Mouse (Mus musculus): ENCODE measurements around the gene Arhgef10l. TPM values are rescaled to one million over a fixed set of nuclear protein-coding genes. Genes with fewer than 3 reads are reported as not detected.

Gene Arhgef10l
- polyA plus RNA-seq, 1 experiment from 2014 or later = 21.9 TPM

GRCm38 (mm10) chr4:140469760-140470452 lies 195.9 kb downstream of the Arhgef10l start:
- H3K9me3 ChIP-seq (ENCODE audit: control insufficient read depth, low read length) = no peaks in the 10 kb centered on the region
- 69% methylated on average over 13 of the region's 13 CpGs for WGBS
- H3K27ac ChIP-seq = no peak overlapping the region
- H3K27me3 ChIP-seq (ENCODE audit: control insufficient read depth, insufficient read depth, low read length) = no peaks in the 10 kb centered on the region
- no peaks in the 10 kb centered on the region for H3K36me3 ChIP-seq (replicated peaks; ENCODE audit: control insufficient read depth, insufficient read depth)
- DNase-seq (ENCODE audit: low spot score) (no peak), ATAC-seq (ENCODE audit: low FRiP score) (no peak)
- H3K4me1 ChIP-seq (replicated peaks; ENCODE audit: control insufficient read depth, insufficient read depth, low read length) = peaks cover 10% of the 10 kb centered on the region; the same call in 1 of the 2 replicates
- no peak overlapping the region for H3K9ac ChIP-seq
- no peak overlapping the region for H3K4me3 ChIP-seq (replicated peaks; ENCODE audit: low read length)
- H3K4me2 ChIP-seq (replicated peaks) = no peak overlapping the region

GRCm38 (mm10) chr4:140467254-140467791 lies 198.5 kb downstream of the Arhgef10l start:
- Histone ChIP-seq H3K36me3 (replicated peaks; ENCODE audit: control insufficient read depth, insufficient read depth) (no peaks in the 10 kb centered on the region), H3K27ac (peak overlapping the region; percentile 43), H3K9me3 (ENCODE audit: control insufficient read depth, low read length) (no peaks in the 10 kb centered on the region), H3K9ac (no peak overlapping the region), H3K27me3 (ENCODE audit: control insufficient read depth, insufficient read depth, low read length) (no peaks in the 10 kb centered on the region), H3K4me1 (replicated peaks; ENCODE audit: control insufficient read depth, insufficient read depth, low read length) (peaks cover 11% of the 10 kb centered on the region), H3K4me3 (replicated peaks; ENCODE audit: low read length) (no peak overlapping the region), H3K4me2 (replicated peaks) (no peak overlapping the region)
- DNase-seq (ENCODE audit: low spot score) (no peak), ATAC-seq (ENCODE audit: low FRiP score) (no peak)
- WGBS = 50% methylated on average over 17 of the region's 17 CpGs

Small RNA genes within 50 kb of the gene (microRNA-seq; reads per million reads assigned to microRNA genes)
- gene Gm23045 = not detected

Other genes with a start within 250 kb of the Arhgef10l start
- 13.3 and 13.8 TPM in 2 replicates for gene Rcc2, start 34.5 kb upstream of the Arhgef10l start, polyA plus RNA-seq (2014; fragmentation: Nextera tagmentation; extraction: Ambion mirVana)
- gene Padi6, start 76.6 kb upstream of the Arhgef10l start, polyA plus RNA-seq (2014; fragmentation: Nextera tagmentation; extraction: Ambion mirVana) = not detected in 2 replicates
- gene Padi4, start 108.2 kb upstream of the Arhgef10l start, polyA plus RNA-seq (2014; fragmentation: Nextera tagmentation; extraction: Ambion mirVana) = 0.08 and 0.22 TPM in 2 replicates
- gene Padi3, start 144.6 kb upstream of the Arhgef10l start, polyA plus RNA-seq (2014; fragmentation: Nextera tagmentation; extraction: Ambion mirVana) = not detected in 2 replicates
- gene Padi1, start 179.8 kb upstream of the Arhgef10l start, polyA plus RNA-seq (2014; fragmentation: Nextera tagmentation; extraction: Ambion mirVana) = not detected in 2 replicates
- 0.74 and 1.5 TPM in 2 replicates for gene Padi2, start 240.3 kb upstream of the Arhgef10l start, polyA plus RNA-seq (2014; fragmentation: Nextera tagmentation; extraction: Ambion mirVana)

All from hindbrain, embryonic 14.5 days (tissue).